Mouse (Mus musculus) left cerebral cortex, adult 18-20 months (tissue): ENCODE data around the gene Olfr1377. TPM values are rescaled to one million over a fixed set of nuclear protein-coding genes. Genes with fewer than 3 reads are reported as not detected.

Experiments used
- total RNA-seq, 2 experiments: library from RNA; stranded (reverse); gene quantifications; 2 replicates each; pipeline ENCODE4 v1.2.3; 2021

The Olfr1377 gene
- total RNA-seq, 2 experiments from 2014 or later: not detected

Other genes with a start within 250 kb of the Olfr1377 start
- gene Zfp354c, start 154.2 kb upstream of the Olfr1377 start, total RNA-seq: 10 to 100 TPM; 45.4 to 47.2 TPM
- 1 to 10 TPM; 2.5 to 3.1 TPM for gene Zfp879, start 140.4 kb upstream of the Olfr1377 start, total RNA-seq
- not detected for gene Grm6, start 131.3 kb upstream of the Olfr1377 start, total RNA-seq
- gene Zfp454, start 94.3 kb upstream of the Olfr1377 start, total RNA-seq: 1 to 10 TPM; 5.4 to 5.6 TPM
- 10 to 100 TPM; 23.8 to 25.8 TPM for gene Zfp2, start 65.8 kb upstream of the Olfr1377 start, total RNA-seq
- 1 to 10 TPM; 6.1 to 8.8 TPM for gene Zfp354b, start 50.3 kb upstream of the Olfr1377 start, total RNA-seq
- gene 4933414I15Rik, start 38.2 kb upstream of the Olfr1377 start, total RNA-seq: not detected
- gene Prop1, start 28.2 kb upstream of the Olfr1377 start, total RNA-seq: not detected
- gene Olfr1378, start 15.4 kb upstream of the Olfr1377 start, total RNA-seq: not detected
- gene Olfr51, start 21.6 kb downstream of the Olfr1377 start, total RNA-seq: not detected
- not detected for gene Olfr54, start 32.3 kb downstream of the Olfr1377 start, total RNA-seq
- gene Olfr1375, start 66.1 kb downstream of the Olfr1377 start, total RNA-seq: not detected
- 1 to 10 TPM; 6.5 to 7.7 TPM for gene Zfp354a, start 77.3 kb downstream of the Olfr1377 start, total RNA-seq
- gene Gm12569, start 238.5 kb downstream of the Olfr1377 start, total RNA-seq: not detected